Mouse (Mus musculus): ENCODE results near the gene Bdh1. TPM values are rescaled to one million over a fixed set of nuclear protein-coding genes. Genes with fewer than 3 reads are reported as not detected.

The Bdh1 gene
- polyA plus RNA-seq, 1 experiment from 2014 or later = 17.0 TPM

- H3K27ac ChIP-seq (ENCODE audit: low read length) = no peak overlapping the region
- H3K36me3 ChIP-seq (ENCODE audit: control insufficient read depth, insufficient read depth) = no peaks in the 10 kb centered on the region
- no peak for ATAC-seq (replicated peaks; ENCODE audit: extremely low read depth, insufficient read depth, low FRiP score)
- no peaks in the 10 kb centered on the region for H3K27me3 ChIP-seq (ENCODE audit: control insufficient read depth, insufficient read depth, low read length)
- whole genome bisulfite sequencing = 48% methylated on average over 9 of the region's 9 CpGs
- no peaks in the 10 kb centered on the region for H3K9me3 ChIP-seq (replicated peaks; ENCODE audit: control insufficient read depth, low read length)
- H3K4me1 ChIP-seq (ENCODE audit: control insufficient read depth, insufficient read depth, low read length) = no peaks in the 10 kb centered on the region; the same call in 1 of the 2 replicates
- no peak overlapping the region for H3K9ac ChIP-seq (ENCODE audit: low read length)
- H3K4me2 ChIP-seq (ENCODE audit: low read depth, low read length) = no peak overlapping the region
- H3K4me3 ChIP-seq (ENCODE audit: low read length) = no peak overlapping the region
These were observed 14.0 kb downstream of the Bdh1 start for GRCm38 (mm10) chr16:31436085-31436484.

GRCm38 (mm10) chr16:31437358-31437757 is 15.3 kb downstream of the Bdh1 start:
- Histone ChIP-seq H3K27me3 (ENCODE audit: control insufficient read depth, insufficient read depth, low read length) (no peaks in the 10 kb centered on the region), H3K9me3 (replicated peaks; ENCODE audit: control insufficient read depth, low read length) (no peaks in the 10 kb centered on the region), H3K27ac (ENCODE audit: low read length) (no peak overlapping the region), H3K4me3 (ENCODE audit: low read length) (no peak overlapping the region), H3K36me3 (ENCODE audit: control insufficient read depth, insufficient read depth) (no peaks in the 10 kb centered on the region), H3K4me1 (ENCODE audit: control insufficient read depth, insufficient read depth, low read length) (no peaks in the 10 kb centered on the region; the same call in 1 of the 2 replicates), H3K9ac (ENCODE audit: low read length) (no peak overlapping the region), H3K4me2 (ENCODE audit: low read depth, low read length) (no peak overlapping the region)
- WGBS = 84% methylated on average over 11 of the region's 11 CpGs
- no peak for ATAC-seq (replicated peaks; ENCODE audit: extremely low read depth, insufficient read depth, low FRiP score)

- Histone ChIP-seq H3K36me3 (ENCODE audit: control insufficient read depth, insufficient read depth) (no peaks in the 10 kb centered on the region), H3K9ac (ENCODE audit: low read length) (no peak overlapping the region), H3K9me3 (replicated peaks; ENCODE audit: control insufficient read depth, low read length) (no peaks in the 10 kb centered on the region), H3K4me1 (ENCODE audit: control insufficient read depth, insufficient read depth, low read length) (no peaks in the 10 kb centered on the region), H3K27ac (ENCODE audit: low read length) (no peak overlapping the region), H3K4me3 (ENCODE audit: low read length) (no peak overlapping the region), H3K4me2 (ENCODE audit: low read depth, low read length) (no peak overlapping the region), H3K27me3 (ENCODE audit: control insufficient read depth, insufficient read depth, low read length) (no peaks in the 10 kb centered on the region)
- WGBS = 90% methylated on average over 5 of the region's 5 CpGs
- ATAC-seq (replicated peaks; ENCODE audit: extremely low read depth, insufficient read depth, low FRiP score) = no peak
These were observed 17.4 kb downstream of the Bdh1 start for GRCm38 (mm10) chr16:31439529-31439928.

- no peaks in the 10 kb centered on the region for H3K27me3 ChIP-seq (ENCODE audit: control insufficient read depth, insufficient read depth, low read length)
- H3K36me3 ChIP-seq (ENCODE audit: control insufficient read depth, insufficient read depth) = no peaks in the 10 kb centered on the region
- H3K9me3 ChIP-seq (replicated peaks; ENCODE audit: control insufficient read depth, low read length) = no peaks in the 10 kb centered on the region
- H3K9ac ChIP-seq (ENCODE audit: low read length) = no peak overlapping the region
- no peaks in the 10 kb centered on the region for H3K4me1 ChIP-seq (ENCODE audit: control insufficient read depth, insufficient read depth, low read length)
- no peak for ATAC-seq (replicated peaks; ENCODE audit: extremely low read depth, insufficient read depth, low FRiP score)
- no peak overlapping the region for H3K4me2 ChIP-seq (ENCODE audit: low read depth, low read length)
- H3K4me3 ChIP-seq (ENCODE audit: low read length) = no peak overlapping the region
- no peak overlapping the region for H3K27ac ChIP-seq (ENCODE audit: low read length)
- WGBS = 91% methylated on average over 1 of the region's 1 CpGs
These were observed 18.0 kb downstream of the Bdh1 start for GRCm38 (mm10) chr16:31440046-31440445.

GRCm38 (mm10) chr16:31444521-31444920 is 22.4 kb downstream of the Bdh1 start:
- 88% methylated on average over 6 of the region's 6 CpGs for WGBS
- Histone ChIP-seq H3K27me3 (ENCODE audit: control insufficient read depth, insufficient read depth, low read length) (no peaks in the 10 kb centered on the region), H3K36me3 (ENCODE audit: control insufficient read depth, insufficient read depth) (no peaks in the 10 kb centered on the region), H3K4me3 (ENCODE audit: low read length) (no peak overlapping the region), H3K4me2 (ENCODE audit: low read depth, low read length) (no peak overlapping the region), H3K9ac (ENCODE audit: low read length) (no peak overlapping the region), H3K4me1 (ENCODE audit: control insufficient read depth, insufficient read depth, low read length) (no peaks in the 10 kb centered on the region), H3K27ac (ENCODE audit: low read length) (no peak overlapping the region), H3K9me3 (replicated peaks; ENCODE audit: control insufficient read depth, low read length) (no peaks in the 10 kb centered on the region)
- no peak for ATAC-seq (replicated peaks; ENCODE audit: extremely low read depth, insufficient read depth, low FRiP score)

- H3K4me1 ChIP-seq (ENCODE audit: control insufficient read depth, insufficient read depth, low read length) = no peaks in the 10 kb centered on the region
- no peaks in the 10 kb centered on the region for H3K36me3 ChIP-seq (ENCODE audit: control insufficient read depth, insufficient read depth)
- H3K4me2 ChIP-seq (ENCODE audit: low read depth, low read length) = no peak overlapping the region
- 75% methylated on average over 15 of the region's 15 CpGs for WGBS
- no peaks in the 10 kb centered on the region for H3K27me3 ChIP-seq (ENCODE audit: control insufficient read depth, insufficient read depth, low read length)
- no peak overlapping the region for H3K4me3 ChIP-seq (ENCODE audit: low read length)
- no peaks in the 10 kb centered on the region for H3K9me3 ChIP-seq (replicated peaks; ENCODE audit: control insufficient read depth, low read length)
- H3K9ac ChIP-seq (ENCODE audit: low read length) = no peak overlapping the region
- no peak overlapping the region for H3K27ac ChIP-seq (ENCODE audit: low read length)
- no peak for ATAC-seq (replicated peaks; ENCODE audit: extremely low read depth, insufficient read depth, low FRiP score)
These were observed 24.2 kb downstream of the Bdh1 start for GRCm38 (mm10) chr16:31446067-31446853.

GRCm38 (mm10) chr16:31449973-31450372 is 27.9 kb downstream of the Bdh1 start:
- no peak overlapping the region for H3K9ac ChIP-seq (ENCODE audit: low read length)
- no peaks in the 10 kb centered on the region for H3K36me3 ChIP-seq (ENCODE audit: control insufficient read depth, insufficient read depth)
- WGBS = 78% methylated on average over 4 of the region's 4 CpGs
- H3K9me3 ChIP-seq (replicated peaks; ENCODE audit: control insufficient read depth, low read length) = no peaks in the 10 kb centered on the region
- ATAC-seq (replicated peaks; ENCODE audit: extremely low read depth, insufficient read depth, low FRiP score) = no peak
- H3K27ac ChIP-seq (ENCODE audit: low read length) = no peak overlapping the region
- no peak overlapping the region for H3K4me2 ChIP-seq (ENCODE audit: low read depth, low read length)
- H3K4me1 ChIP-seq (ENCODE audit: control insufficient read depth, insufficient read depth, low read length) = no peaks in the 10 kb centered on the region
- H3K27me3 ChIP-seq (ENCODE audit: control insufficient read depth, insufficient read depth, low read length) = no peaks in the 10 kb centered on the region
- no peak overlapping the region for H3K4me3 ChIP-seq (ENCODE audit: low read length)

- no peaks in the 10 kb centered on the region for H3K4me1 ChIP-seq (ENCODE audit: control insufficient read depth, insufficient read depth, low read length)
These were observed 29.2 kb downstream of the Bdh1 start for GRCm38 (mm10) chr16:31451235-31451634.

GRCm38 (mm10) chr16:31452467-31452866 is 30.4 kb downstream of the Bdh1 start:
- H3K27ac ChIP-seq (ENCODE audit: low read length) = no peak overlapping the region
- H3K36me3 ChIP-seq (ENCODE audit: control insufficient read depth, insufficient read depth) = no peaks in the 10 kb centered on the region
- 81% methylated on average over 5 of the region's 7 CpGs for whole genome bisulfite sequencing
- no peak overlapping the region for H3K4me3 ChIP-seq (ENCODE audit: low read length)
- H3K4me1 ChIP-seq (ENCODE audit: control insufficient read depth, insufficient read depth, low read length) = no peaks in the 10 kb centered on the region
- no peaks in the 10 kb centered on the region for H3K27me3 ChIP-seq (ENCODE audit: control insufficient read depth, insufficient read depth, low read length)
- H3K9me3 ChIP-seq (replicated peaks; ENCODE audit: control insufficient read depth, low read length) = no peaks in the 10 kb centered on the region
- no peak for ATAC-seq (replicated peaks; ENCODE audit: extremely low read depth, insufficient read depth, low FRiP score)
- H3K9ac ChIP-seq (ENCODE audit: low read length) = no peak overlapping the region
- no peak overlapping the region for H3K4me2 ChIP-seq (ENCODE audit: low read depth, low read length)

More at GRCm38 (mm10) chr16:31451235-31451634, 29.2 kb downstream of the Bdh1 start:
- Histone ChIP-seq H3K27me3 (ENCODE audit: control insufficient read depth, insufficient read depth, low read length) (no peaks in the 10 kb centered on the region), H3K4me3 (ENCODE audit: low read length) (no peak overlapping the region), H3K4me2 (ENCODE audit: low read depth, low read length) (no peak overlapping the region), H3K9ac (ENCODE audit: low read length) (no peak overlapping the region), H3K9me3 (replicated peaks; ENCODE audit: control insufficient read depth, low read length) (no peaks in the 10 kb centered on the region), H3K27ac (ENCODE audit: low read length) (no peak overlapping the region), H3K36me3 (ENCODE audit: control insufficient read depth, insufficient read depth) (no peaks in the 10 kb centered on the region)
- no peak for ATAC-seq (replicated peaks; ENCODE audit: extremely low read depth, insufficient read depth, low FRiP score)
- WGBS = 64% methylated on average over 3 of the region's 3 CpGs
